Mouse (Mus musculus): Measurements from ENCODE around the gene Nek8.
"Not testable (repeated sequence)": the region's sequence is repeated elsewhere in the genome, so short reads cannot be mapped to it uniquely, and the experiment has no call there.

The Nek8 gene

GRCm38 (mm10) chr11:78140665-78141064 lies 35.8 kb downstream of the Nek8 start:
- no peak for DNase-seq (ENCODE audit: low read depth)

GRCm38 (mm10) chr11:78138023-78138422 lies 38.5 kb downstream of the Nek8 start:
- DNase-seq (ENCODE audit: low read depth) = no peak

GRCm38 (mm10) chr11:78137584-78137983 lies 38.9 kb downstream of the Nek8 start:
- DNase-seq (ENCODE audit: low read depth) = no peak

GRCm38 (mm10) chr11:78136132-78136531 lies 40.3 kb downstream of the Nek8 start:
- DNase-seq (ENCODE audit: low read depth) = no peak

- DNase-seq (ENCODE audit: low read depth) = not testable (repeated sequence)
Measured at GRCm38 (mm10) chr11:78135314-78135713, 41.2 kb downstream of the Nek8 start.

- DNase-seq (ENCODE audit: low read depth) = no peak
Measured at GRCm38 (mm10) chr11:78134344-78134743, 42.1 kb downstream of the Nek8 start.

- DNase-seq (ENCODE audit: low read depth) = no peak
Measured at GRCm38 (mm10) chr11:78133915-78134314, 42.6 kb downstream of the Nek8 start.

GRCm38 (mm10) chr11:78129458-78129857 lies 47.0 kb downstream of the Nek8 start:
- DNase-seq (ENCODE audit: low read depth) = no peak

- DNase-seq (ENCODE audit: low read depth) = no peak
Measured at GRCm38 (mm10) chr11:78126739-78127138, 49.7 kb downstream of the Nek8 start.

GRCm38 (mm10) chr11:78125691-78126090 lies 50.8 kb downstream of the Nek8 start:
- no peak for DNase-seq (ENCODE audit: low read depth)

GRCm38 (mm10) chr11:78123782-78124181 lies 52.7 kb downstream of the Nek8 start:
- no peak for DNase-seq (ENCODE audit: low read depth)

GRCm38 (mm10) chr11:78122815-78123214 lies 53.7 kb downstream of the Nek8 start:
- no peak for DNase-seq (ENCODE audit: low read depth)

GRCm38 (mm10) chr11:78121176-78121575 lies 55.3 kb downstream of the Nek8 start:
- DNase-seq (ENCODE audit: low read depth) = no peak

GRCm38 (mm10) chr11:78119898-78120297 lies 56.6 kb downstream of the Nek8 start:
- DNase-seq (ENCODE audit: low read depth) = no peak

GRCm38 (mm10) chr11:78118467-78118866 lies 58.0 kb downstream of the Nek8 start:
- DNase-seq (ENCODE audit: low read depth) = no peak

- DNase-seq (ENCODE audit: low read depth) = no peak
Measured at GRCm38 (mm10) chr11:78116146-78116410, 60.4 kb downstream of the Nek8 start.

Data from fibroblast of lung, adult 2 months (primary cell).